Mouse (Mus musculus): ENCODE results near the gene Hdac1.
"Not testable (repeated sequence)": the region's sequence is repeated elsewhere in the genome, so short reads cannot be mapped to it uniquely, and the experiment has no call there.

The Hdac1 gene

DNA sequence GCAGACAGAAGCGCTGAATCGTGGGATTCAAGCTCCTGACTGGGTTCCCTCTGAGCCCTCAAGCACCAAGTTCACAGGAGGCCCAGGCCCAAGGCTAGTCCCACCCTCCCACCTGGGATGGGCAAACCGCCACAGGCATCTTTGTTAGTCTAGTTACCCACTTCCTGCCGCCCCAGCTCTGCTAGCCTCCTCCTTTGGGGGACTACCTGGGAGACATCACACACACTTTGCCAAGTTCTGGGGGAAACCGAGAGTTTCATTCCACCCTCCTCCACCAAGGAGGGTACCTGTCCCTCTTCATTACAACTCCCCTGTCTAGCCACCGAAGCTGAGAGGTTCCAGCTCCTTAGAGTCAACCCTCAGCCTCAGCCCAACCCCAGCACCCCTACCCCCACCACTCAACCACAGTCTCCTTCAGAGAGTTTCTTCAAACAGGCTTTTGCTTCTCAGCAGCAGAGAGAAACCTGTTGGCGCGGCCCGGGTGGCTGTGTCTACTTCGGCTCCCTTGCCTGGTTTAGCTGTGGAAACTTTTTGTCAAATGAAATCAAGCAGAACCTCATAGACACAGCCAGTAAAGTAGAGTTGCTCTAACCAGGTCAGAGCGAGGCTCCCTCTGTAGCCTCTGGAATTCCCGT lies 15.9 kb upstream of the Hdac1 start:
- DNase-seq (ENCODE audit: low read depth) = no peak

DNA sequence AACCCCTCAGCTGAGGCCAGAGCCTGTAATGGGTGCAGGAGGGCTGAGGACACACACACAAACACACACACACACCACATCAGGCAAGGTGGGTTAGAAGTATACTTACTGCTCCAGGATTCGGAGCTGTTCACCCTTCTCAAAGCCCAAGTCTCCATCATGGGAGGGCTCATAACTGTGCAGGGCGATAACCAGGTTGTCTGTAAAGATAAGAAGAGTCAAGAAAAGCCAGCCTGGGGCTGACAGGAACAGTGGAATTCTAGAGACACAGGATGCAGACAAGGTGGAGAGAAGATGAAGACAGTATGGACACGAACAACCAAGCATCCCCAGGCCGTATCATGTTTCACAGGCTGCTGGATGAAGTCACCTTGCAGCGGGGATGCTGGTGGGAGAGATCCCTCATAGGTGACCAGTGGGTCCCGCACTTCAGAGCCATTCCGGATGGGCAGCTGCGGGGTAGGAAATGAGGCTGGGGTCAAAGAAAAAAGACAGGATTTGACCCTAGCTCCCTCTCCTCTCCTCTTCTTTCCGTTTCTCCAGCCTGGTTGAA lies 14.8 kb upstream of the Hdac1 start:
- peak; percentile 82 for DNase-seq (ENCODE audit: low read depth)

DNA sequence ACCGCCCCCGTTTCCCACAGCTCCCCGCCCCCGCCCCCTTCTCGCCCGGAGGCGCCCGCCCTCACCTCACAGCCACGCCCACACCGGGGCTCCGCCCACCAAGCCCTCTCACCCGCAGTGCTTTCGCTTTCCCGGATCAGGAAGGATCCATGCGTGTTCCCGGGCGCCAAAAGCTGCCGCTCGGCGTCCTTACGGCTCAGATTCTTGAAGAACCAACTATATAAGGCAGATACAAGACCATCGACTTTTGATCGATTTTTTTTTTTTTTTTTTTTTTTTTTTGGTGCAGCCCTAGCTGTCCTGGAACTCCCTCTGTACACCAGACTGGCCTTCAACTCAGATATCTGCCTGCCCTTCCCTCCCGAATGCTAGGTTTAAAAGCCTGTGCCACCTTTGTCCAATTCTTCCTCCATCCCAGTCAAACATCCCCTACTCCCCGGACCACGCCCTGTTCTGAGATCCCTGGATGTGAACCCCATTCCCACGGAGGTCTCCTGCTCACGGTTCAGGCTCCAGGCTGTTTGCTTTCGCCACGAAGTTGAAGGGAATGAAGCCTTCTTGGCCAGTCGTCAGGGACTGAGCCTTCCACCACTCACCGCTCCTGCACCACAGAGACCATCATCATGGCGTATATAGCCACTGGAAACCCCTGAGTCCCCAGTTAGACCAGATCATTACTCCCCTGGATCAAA lies 14.2 kb upstream of the Hdac1 start:
- peak; percentile 77 for DNase-seq (ENCODE audit: low read depth)

DNA sequence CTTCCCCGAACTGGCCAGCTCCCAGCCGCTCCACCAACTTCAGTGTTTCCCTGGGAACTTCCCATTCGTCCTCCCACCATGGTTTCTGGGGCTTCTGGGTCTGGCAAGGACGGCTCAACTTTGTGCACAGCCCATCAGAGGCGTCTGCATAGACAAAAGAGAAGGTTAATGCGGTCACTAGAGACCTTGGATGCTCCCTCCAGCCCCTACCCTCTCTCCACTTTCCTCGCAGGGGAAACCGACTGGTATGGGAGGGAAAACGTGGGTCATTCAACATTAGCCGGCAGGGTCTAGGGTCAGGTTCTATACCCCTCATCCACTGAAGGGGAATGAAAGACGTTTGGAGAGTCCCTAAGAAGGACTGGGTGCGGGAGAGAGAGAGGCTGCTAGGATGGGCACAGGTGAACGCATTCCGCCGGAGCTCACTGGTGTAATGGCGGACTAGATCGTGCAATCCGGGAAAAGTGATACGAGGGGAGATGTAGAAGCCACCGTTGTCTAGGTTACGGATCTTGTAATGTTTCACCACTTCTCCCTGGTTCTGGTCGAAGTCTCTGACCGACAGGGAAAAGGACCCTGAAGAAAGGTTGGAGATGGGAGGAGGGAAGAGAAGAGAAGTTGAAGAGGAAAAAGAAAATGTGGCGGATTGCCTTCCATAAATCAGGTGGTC lies 13.5 kb upstream of the Hdac1 start:
- no peak for DNase-seq (ENCODE audit: low read depth)

DNA sequence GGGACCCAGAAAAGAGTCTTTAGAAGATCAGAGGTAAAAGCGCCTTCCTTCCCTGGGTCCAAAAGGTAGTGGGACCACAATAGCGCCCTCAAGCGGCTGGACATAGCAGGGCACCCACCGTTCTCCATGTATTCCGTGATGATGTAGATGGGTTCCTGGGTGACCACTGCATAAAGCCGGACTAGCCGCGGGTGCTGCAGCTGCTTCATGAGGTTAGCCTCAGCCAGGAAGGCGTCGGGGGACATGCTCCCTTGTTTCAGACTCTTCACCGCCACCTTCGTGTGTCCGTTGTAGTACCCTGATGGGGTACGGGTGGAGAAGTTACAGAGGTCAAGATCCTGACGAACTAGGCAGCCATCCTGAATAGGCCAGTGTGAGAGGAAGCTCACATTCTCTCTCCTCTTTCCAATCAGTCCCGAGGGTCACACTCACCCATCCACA lies 12.9 kb upstream of the Hdac1 start:
- peak; percentile 65 for DNase-seq (ENCODE audit: low read depth)

DNA sequence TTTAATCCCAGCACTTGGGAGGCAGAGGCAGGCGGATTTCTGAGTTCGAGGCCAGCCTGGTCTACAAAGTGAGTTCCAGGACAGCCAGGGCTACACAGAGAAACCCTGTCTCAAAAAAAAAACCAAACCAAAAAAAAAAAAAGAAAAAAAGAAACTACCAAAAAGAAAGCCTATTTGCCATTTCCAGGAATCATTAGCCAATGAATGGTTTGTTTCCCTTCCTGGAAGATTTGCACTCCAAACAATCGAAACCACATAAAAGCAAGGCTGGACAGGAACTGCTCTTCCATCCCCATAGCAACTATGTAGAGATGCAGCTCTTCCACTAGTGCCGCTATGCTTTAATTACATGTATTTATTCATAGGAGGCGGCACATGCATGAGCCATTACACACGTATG lies 12.0 kb upstream of the Hdac1 start:
- not testable (repeated sequence) for DNase-seq (ENCODE audit: low read depth)

DNA sequence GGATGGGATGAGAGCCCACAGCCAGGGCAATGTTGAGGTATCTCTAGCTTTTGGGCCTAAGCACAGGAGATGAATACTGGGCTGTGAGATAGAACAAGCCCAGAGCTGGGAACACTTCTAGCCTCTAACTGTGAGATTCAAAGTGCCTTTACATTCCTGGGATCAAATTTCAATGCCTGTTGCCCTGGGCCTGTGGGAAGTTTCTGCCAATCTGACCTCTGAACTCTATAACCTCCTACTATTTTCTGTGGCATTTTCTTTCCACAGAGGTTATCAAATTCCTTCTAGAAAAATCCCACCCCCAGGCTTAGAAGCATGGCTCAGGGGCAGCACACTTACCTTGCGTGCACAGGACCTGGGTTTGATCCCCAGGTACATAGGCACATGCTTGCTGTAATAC lies 7.8 kb upstream of the Hdac1 start:
- no peak for DNase-seq (ENCODE audit: low read depth)

DNA sequence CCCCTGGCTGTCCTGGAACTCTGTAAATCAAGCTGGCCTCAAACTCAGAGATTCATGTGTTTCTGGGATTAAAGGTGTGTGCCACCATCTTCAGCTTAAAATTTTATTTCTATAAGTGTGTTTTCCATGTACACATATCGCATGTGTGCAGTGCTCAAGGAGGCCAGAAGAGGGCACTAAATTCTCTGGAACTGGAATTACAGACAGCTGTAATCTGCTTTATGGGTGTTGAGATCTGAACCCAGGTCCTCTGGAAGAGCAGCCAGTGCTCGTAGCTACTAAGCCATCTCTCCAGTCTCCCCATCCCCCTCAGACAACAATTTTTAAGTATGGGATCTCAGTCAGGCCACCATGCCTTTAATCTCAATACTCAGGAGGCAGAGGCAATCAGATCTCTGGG lies 6.8 kb upstream of the Hdac1 start:
- DNase-seq (ENCODE audit: low read depth) = no peak

DNA sequence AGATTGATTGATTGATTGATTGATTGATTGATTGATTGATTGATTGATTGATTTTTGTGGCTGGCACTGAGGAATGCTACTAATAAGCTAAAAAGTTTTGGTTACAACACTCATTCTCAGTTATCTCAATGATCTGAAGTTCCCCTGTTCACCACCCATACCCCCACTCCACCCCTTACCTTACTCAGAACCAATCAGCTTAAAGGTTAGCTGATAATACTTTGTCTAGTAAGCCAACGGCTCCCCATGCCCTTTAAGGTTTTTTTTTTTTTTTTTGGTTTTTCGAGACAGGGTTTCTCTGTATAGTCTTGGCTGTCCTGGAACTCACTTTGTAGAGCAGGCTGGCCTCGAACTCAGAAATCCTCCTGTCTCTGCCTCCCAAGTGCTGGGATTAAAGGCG lies 5.1 kb upstream of the Hdac1 start:
- not testable (repeated sequence) for DNase-seq (ENCODE audit: low read depth)

DNA sequence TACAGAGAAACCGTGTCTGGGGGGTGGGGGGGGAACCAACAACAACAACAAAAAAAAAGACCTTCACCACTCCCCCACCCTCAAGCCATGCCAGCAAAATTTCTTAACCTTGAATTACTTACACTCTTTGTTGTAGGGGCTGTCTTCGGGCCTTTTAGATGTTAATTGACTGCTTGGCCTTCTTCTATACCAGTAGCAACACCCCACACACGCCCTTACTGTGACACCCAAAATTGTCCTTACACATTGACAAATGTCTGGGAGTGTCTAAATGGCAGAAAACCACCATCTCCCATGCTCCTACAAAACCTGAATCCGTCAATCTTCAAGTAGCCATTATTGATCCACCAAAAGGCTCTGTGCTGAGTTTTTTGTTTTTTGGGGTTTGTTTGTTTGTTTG lies 1.6 kb upstream of the Hdac1 start:
- DNase-seq (ENCODE audit: low read depth) = no peak

DNA sequence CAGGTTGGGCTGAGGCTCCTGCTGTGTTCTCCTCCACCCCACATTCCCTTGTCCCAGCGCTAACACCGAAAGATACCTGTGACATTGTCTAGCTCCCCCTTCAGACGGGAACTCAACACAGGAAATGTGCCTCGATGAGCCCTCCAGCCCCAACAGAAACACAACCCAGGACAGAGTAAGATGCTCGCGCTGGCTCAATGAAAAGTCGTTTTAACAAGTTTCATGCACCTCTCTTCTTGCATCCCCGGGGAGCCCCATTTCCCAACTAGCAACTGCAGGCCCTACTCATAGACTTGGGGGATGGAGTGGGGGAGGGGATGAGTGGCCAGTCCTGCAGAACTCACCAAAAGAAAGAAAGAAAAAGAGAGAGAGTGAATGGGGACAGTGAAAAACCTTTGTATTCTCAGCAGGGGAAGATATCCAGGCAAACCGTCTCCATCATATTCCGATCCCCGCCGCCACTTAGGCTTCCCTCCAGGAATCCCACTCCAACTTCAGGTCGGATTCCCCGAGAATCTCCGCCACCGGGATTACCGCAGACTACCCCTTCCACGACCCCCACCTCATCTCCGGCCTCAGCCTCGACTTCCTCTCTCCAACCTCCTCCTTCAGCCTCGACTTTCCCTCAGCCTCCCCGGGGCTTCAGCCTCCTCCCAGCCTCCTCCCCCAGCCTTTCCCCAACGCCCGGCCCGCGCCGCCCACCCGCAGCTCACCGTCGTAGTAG lies 483 bp downstream of the Hdac1 start:
- peak; percentile 52 for DNase-seq (ENCODE audit: low read depth)

DNA sequence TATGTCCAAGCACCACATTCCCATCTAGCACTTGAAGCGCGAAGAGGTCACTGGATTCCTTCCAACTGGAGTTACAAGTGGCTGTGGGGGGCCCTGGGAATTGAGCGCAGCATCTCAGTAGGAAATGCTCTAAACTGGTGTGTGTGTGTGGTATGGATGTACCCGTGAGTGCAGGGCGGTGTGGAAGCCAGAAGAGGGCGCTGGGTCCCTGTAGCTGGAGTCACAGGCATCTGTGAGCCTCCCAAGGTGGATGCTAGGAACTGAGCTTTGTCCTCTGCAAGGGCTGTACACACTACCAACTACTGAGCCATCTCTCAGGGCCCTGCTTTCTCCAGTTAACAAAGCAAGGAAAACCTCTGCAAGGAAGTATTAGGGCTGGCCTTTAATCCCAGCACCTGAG lies 2.5 kb downstream of the Hdac1 start:
- DNase-seq (ENCODE audit: low read depth) = peak; percentile 55

DNA sequence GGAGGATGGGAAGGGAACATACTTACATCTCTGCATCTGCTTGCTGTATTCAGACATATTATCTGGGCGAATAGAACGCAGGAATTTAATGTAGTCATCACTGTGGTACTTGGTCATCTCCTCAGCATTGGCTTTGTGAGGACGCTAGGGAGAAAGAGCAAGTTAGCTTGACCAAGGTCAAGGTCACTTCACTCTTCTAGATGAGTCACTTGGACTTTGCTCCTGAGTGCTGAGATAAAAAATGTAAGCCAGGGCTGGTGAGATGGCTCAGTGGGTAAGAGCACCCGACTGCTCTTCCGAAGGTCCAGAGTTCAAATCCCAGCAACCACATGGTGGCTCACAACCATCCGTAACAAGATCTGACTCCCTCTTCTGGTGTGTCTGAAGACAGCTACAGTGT lies 13.6 kb downstream of the Hdac1 start:
- DNase-seq (ENCODE audit: low read depth) = not testable (repeated sequence)

DNA sequence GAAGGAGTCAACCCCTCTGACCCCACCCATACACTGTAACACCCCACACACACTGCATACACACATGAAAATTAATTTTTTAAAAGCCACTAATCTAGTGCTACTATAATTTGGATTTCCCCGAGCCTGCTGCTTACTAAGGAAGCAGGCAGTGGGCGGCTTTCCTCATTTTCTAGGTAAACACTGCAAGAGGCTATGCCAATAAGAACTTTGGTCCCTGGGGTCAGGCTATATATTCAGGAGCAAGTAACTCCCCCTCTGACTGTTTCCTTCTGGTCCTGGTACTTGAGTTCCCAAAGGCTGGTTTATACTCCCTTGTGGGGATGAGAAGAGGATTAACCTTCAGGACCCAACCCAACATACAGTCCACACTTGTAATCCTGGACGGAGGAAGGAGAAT lies 16.6 kb downstream of the Hdac1 start:
- DNase-seq (ENCODE audit: low read depth) = no peak

DNA sequence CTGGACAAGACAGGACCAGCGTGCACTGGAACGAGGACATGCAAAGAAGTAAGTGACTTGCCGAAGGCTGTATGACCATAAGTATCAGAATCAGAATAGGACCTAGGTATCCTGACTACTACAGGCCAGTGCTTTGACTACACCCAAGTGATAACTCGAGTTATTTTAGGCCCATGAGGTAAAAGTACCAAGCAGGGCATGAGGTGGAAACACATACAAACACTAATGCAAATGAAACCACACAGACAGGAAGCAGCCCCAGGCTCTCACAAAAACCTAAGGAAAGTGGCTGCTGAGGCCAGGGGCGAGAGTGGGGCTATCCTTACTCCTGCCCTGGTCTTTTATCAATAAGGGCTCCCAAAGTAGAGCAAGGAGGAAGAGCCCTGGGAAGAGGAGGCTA lies 17.2 kb downstream of the Hdac1 start:
- DNase-seq (ENCODE audit: low read depth) = no peak

DNA sequence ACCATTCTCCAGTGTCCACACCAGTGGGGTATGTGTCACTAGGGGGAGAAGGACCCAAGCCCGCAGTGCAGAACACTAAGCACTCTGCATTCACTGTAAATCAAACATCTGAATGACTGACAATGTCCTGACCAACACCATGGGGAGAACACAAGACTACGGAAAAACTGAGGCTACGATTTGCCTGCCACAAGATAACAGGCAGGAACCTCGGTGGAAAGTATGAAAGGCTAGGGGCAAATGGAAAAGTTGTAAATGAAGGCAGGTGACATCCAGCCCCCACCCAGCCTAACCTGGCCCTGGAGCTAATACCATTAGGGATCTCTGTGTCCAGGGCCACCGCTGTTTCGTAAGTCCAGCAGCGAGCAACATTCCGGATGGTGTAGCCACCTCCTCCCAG lies 24.0 kb downstream of the Hdac1 start:
- DNase-seq (ENCODE audit: low read depth) = no peak

DNA sequence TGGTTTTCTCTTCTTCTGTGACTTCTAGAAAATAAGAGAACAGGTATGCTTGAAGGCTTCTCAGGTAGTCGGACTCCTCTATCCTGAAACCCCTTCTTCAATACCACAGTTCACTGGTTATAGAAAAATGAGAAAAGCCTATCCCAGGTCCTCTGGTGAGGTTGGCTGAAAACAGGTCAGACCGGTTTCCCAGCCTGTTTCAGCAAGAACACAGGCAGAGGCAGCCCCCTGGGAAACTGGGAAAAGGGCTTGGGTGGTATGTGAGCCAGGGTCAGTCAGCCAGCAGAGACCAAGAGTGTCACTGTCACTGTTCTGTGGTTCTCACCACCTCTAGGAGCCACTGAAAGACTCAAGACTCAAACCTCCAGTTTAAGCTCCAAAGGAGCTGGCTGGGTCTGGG lies 25.6 kb downstream of the Hdac1 start:
- DNase-seq (ENCODE audit: low read depth) = no peak

DNA sequence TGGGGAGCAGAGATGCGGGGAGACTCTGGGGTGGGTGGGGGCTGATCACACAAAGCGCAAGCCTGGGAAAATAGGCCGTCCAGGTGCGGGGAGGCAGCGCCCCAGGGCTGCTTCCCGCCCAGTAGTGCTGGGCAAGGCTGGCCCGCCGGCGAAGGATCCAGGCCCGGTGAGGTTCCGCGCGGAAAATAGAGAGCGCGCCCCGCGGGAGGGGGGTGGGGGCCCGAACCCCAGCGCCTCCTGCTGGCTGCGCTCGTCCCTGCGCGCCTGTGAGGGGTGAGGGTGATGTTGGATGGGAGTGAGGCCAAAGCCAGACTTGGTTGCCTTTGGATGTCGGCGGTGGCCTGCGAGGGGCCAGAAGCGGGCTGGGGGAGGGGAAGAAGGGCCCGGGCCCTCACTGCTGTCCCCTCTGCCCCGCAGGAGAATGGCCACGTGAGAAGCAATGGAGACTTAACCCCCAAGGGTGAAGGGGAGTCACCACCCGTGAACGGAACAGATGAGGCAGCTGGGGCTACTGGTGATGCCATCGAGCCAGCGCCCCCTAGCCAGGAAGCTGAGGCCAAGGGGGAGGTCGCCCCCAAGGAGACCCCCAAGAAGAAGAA lies 28.1 kb downstream of the Hdac1 start:
- DNase-seq (ENCODE audit: low read depth) = peak; percentile 48

DNA sequence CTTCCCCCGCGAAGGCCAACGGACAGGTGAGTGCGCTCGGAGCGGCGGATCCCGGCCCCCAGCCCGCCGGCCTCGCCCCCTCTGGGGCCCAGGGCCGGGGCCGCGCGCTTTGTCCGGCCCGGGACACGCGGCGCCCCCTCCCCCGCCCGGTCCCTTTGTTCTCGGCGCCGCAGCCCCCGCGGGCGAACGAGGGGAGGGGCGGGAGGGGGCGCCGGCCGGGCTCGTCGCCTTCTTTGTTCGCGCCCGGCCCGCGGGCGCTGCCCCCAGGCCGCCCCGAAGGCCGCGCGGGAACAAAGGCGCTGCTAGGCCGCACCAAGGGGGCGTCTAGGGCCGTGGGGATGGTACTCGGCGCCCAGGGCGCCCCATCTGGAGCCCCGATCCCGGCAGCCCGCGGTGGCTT lies 28.6 kb downstream of the Hdac1 start:
- no peak for DNase-seq (ENCODE audit: low read depth)

DNA sequence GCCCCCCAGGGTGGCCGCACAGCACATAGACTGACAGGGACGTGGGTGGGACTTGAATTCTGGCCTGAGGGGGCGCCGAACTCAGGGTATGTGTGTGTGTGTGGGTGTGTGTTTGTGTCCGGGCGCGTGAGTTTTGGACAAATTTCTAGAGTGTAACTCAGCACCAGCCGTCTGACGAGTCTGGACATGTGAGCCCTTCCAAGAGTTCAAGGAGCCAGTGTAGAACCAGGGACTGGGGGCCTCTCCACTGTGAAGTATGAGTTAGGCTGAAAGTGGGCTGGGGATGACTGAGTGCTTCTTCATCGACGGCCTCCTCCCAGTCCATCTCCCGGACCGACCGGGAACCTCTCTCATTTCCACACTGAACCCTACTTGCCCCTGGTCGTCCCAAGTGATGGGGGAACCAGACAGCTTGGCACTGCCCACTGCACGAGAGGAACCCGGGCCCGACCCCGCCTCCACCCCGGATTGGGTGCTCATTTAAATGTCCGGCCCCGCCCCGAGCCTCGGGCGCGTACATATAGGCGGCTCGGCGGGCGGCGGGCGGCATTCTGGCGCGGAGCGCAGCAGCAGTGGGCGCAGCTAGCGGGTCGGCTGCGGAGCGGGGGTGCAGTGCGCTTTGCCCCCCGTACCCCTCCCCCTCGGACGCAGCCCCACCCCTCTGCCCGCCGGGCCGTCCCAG lies 29.3 kb downstream of the Hdac1 start, which contains the start of gene Marcksl1:
Gene Marcksl1 (plus strand): TSS at position 496 of the 682 bp plus-strand sequence.
- DNase-seq (ENCODE audit: low read depth) = peak; percentile 72

DNA sequence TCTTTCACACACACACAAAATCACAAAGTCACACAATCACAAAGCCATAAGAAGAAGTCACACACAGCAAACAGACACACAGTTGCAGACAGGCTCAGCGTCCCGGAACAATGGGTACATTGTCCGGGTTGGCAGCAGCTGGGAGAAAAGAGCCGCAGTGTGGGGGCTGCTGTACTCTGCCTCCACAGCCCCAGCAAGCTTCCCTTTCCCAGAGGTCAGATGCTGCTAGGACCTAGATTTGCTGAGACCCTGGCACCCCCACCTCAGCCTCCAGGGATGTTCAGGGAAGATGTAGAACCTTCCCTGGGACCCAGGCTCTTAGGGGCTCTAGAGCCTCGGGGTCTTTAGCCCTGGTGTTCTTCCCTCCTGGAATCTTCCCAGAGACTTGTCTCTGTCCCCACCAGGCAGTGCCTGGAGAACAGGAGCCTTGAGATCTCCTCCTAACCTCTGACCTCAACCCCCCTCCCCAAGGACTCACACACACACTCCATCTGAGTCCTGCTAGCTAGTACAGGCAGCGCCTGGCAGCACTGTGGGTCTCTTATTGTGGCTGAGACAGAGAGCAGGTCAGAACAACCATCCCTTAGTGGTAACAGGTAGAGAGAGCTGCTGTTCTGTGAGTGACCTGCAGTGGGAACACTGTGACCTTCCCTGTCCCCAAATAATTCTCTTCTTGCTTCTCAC lies 31.0 kb downstream of the Hdac1 start:
- no peak for DNase-seq (ENCODE audit: low read depth)

Data from c-Kit-positive CD71-positive TER-119-negative erythroid progenitor cells, embryonic 14.5 days (primary cell).